Mouse (Mus musculus): ENCODE data around the gene Ascc2.
"Not testable (repeated sequence)": the region's sequence is repeated elsewhere in the genome, so short reads cannot be mapped to it uniquely, and the experiment has no call there.

Gene Ascc2

DNA sequence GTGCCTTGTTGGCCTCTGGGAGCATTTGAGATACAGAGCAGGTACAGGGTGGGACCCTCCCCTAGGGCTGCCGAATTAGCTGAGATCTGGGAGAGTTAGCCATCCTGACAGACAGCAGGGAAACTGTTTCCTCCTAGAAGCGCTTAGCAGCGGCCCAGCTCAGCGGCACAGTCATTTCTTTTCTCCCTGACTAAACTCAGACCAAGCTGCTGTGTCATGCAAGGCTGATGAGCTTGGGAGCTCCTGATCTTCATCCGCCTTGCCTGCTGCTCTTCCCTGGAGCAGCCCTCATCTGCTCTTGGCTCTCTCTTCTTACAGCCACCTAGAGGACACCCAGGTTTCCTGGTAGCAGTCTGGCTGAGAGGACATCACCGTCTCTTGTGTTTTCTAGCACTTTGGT is 46.6 kb downstream of the Ascc2 start:
- DNase-seq (ENCODE audit: low read depth, low spot score): no peak

DNA sequence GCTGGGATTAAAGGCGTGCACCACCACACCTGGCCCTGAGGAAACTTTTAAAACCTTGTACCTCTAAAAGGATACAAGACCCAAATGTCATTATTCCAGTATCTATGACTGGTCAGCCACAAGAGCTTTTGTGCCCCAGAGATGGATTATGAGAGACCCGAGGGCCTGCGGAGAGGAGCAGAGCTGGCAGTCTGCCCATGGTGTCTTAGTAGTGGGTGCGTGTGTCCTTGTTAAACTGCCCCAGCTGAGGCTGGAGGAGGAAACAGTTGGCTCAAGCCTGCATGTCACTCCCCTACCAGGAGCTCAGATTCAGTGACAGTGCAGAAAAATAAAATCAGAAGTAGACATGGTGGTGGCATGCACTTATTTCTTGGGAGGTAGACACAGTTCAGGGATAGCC is 47.5 kb downstream of the Ascc2 start:
- no peak for DNase-seq (ENCODE audit: low read depth, low spot score)

DNA sequence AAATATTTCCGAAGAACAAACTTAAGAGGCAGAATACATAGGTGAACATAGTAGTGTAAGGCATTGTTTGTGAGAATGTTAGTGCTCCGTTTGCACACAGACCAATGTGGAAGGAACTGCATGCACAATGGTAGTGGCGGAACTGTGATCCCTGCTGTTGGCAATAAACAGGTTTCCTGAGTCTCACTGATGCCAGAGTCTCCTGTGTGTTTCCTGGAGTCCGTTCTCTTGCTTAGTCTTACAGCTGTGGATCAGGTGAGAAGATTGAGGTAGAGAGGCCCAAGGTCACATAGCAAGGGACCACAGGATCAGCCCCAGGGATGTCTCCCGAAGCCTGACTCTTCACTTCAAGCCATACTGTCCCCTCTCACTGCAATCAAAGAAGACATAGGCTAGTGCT is 48.0 kb downstream of the Ascc2 start:
- no peak for DNase-seq (ENCODE audit: low read depth, low spot score)

DNA sequence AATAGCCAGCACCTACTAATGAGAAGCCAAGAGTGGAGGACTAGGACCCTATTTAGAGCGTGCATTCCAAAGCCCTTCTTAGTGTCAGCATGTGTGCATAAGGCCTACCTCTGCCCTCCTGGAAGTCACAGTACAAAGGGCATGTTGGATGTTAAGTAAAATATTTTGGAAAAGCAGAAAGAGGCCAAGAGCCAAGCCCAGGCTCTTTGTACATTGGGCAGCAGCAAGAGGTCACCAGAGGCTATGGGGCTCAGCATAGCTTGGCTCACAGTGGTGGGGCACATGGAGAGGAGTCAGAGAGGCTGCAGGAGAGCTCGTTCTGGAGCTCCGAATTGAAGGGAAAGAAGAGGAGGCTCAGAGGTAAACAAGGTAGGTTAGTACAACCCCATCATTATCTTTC is 49.5 kb downstream of the Ascc2 start:
- DNase-seq (ENCODE audit: low read depth, low spot score): no peak

DNA sequence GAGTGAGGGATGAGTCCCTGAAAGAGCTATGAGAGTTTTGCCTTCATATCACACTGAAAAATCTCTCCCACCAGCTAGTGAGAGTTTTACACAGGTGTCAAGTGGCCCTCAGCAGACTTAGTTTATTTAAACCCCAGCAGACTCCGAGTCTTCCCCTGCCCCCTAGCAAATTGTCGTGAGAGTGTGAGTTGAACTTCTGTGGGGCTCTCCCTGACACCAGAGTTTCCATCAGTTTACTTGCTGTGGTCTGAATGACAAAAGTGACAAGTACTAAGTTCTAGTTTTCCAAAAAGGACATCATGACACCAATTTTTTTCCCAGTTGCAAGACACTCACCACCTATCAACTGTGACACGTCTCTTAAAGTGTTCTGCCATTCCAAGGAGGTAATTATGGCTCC is 50.3 kb downstream of the Ascc2 start:
- DNase-seq (ENCODE audit: low read depth, low spot score): no peak

DNA sequence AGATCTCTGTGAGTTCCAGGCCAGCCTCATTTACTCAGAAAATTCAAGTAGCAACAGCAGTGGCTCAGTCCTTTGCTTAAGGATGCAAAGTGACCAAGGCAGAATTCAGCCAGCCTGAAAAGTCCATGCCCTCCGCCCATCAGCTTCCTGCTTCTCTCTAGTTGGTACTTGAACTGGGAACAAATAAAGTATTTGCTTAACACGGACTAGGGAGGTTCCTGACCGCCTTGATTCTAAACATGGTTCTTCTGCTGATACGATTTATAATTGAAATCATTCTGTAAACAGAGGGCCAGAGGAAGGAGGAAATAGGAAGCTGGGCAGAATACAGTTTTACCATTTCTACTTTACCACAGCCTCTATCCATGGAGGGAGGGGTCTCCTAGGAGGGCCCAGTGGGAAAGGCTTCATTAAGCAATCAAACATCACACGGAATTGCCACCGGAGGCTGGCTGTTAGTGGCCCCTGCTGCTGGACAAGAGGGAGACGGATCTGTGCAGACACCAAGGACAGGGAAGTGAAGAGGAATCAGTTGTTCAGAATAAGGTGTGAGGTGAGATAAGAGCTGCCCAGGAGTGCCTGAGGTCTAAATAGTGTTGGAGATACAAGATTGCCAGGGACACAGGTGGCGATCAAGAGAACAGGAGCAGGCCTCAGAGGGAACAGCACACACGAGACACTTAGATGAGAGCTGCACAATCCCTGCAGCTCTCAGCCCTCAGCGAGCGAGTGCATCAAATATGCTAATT is 51.3 kb downstream of the Ascc2 start:
- no peak for DNase-seq (ENCODE audit: low read depth, low spot score)

DNA sequence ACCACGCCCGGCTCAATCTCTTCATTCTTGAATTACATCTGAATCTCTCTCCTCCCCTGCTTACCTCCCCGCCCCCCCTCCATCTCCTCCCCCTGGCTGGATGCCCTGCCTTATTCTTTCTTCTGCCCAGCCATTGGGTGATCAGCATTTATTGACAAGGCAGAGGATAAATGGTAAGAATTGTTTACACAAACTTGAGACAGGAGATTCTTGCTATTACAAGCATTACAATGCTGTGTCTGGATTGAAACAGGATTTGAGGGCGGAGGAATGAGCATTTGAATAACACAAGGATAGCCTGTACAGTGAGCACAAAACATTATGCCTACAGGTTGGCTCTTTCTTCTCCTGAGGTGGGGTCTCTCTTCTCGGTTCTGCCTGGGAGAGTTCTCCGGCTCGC is 52.8 kb downstream of the Ascc2 start:
- no peak for DNase-seq (ENCODE audit: low read depth, low spot score)

DNA sequence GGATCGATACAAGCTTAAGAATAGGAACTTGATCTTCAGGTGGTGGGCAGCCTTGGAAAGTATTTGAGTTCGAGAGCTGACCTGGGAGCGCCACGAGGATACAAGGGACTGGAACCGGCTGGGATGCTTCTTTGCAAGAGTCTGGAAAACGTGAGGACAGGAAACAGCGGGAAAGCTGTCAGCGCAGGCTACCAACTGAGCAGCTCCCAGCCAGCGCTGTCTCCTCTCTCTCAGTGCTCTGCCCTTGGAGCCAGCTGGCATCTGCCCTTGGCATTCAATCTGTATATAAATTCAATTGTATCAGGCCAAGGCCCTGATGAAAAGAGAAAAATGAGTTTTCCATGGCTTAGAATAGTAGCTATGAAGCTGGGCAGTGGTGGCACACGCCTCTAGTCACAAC is 53.7 kb downstream of the Ascc2 start:
- DNase-seq (ENCODE audit: low read depth, low spot score): no peak

DNA sequence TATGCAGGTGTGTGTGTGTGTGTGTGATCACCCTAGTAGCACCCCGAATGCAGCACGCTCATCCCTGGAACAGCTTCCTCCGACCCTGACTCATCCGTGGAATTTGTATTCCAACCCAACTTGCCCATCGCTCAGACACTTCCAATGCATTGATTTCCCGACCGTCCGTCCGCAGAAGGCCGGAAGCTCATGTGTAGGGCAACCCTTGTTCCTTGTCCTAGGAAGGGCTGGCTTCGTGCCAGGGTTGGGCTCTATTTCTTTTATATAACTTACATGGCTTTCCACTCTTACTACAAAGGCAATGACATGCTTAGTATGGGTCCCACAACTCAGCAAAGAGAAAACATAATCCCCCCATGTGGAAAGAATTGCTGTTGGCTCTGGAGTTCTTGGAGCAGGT is 54.6 kb downstream of the Ascc2 start:
- DNase-seq (ENCODE audit: low read depth, low spot score): no peak

DNA sequence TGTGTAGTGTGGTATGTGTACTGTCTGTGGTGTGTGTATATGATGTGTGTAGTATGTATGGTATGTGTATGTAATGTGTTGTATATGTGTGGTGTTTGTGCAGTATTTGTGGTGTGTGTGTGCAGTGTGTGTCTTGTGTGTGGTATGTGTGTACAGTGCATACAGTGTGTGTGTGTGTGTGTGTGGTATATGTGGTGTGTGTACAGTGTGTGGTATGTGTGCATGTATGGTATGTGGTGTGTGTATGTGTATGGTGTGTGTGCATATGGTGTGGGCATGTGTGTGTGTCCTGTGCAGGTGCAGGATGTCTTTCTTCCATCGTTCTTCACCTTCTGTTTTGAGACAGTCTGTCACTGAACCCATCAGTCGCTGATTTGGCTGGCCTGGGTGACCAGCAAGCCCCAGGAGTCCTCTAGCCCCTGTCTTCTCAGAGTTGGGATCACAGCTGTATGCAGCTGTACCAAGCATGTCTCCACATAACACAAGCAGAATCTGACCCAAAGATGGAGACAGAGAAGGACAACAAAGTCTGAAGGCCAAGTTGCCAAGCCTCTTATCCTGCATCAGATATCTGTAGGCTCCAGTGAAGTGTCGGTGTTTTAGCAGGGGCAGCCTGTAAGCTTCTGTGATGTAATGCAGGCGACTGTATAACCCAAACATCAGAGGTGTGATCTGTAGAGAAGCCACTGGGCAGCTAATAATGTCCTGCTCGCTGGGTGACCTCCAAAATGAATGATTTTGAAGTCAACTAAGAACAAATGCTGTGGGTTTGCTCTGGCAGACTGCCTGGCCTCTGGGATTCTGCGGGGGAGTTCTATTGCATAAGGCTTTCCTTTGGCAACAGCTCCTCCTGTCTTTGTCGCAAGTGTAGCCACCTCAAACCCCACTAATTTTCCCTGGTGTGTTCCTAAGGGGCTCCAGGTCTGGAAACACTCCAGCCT is 59.8 kb downstream of the Ascc2 start:
- no peak for DNase-seq (ENCODE audit: low read depth, low spot score)

DNA sequence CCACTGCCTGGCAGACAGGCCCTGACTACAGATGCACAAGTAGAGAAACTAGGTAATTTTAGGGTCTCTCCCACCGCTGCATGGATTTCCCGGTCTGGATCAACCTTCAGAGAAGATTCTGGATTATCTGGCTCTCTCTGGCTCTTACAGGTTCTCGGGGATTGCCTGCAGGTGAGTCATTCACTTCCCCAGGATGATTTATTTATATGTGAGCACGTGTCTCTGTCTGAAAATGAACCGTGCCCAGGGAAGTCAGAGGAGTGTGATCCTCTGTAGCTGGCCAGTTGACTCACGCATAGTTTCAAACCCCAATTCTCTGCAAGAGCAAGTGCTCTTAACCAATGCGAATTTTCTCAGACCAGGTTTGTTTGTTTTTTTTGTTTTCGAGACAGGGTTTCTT is 63.2 kb downstream of the Ascc2 start:
- no peak for DNase-seq (ENCODE audit: low read depth, low spot score)

DNA sequence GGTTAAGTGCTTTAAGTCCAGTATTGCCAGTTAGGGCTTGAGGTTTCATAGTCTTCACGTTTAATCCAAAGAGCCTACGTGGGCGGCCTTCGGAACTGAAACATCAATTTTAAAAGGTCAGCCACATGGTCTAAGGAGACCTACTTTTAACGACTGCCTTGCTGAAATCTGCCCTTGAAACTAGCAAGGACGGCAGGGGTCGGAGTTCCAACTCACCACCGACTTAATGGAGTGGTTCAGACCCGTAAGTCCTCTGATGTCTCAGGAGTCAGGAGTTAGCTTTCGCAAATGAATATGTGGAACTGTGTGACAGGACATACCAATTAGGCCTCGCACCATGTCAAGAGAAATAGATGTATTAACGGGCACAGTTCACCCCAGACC is 66.1 kb downstream of the Ascc2 start:
- DNase-seq (ENCODE audit: low read depth, low spot score): no peak

DNA sequence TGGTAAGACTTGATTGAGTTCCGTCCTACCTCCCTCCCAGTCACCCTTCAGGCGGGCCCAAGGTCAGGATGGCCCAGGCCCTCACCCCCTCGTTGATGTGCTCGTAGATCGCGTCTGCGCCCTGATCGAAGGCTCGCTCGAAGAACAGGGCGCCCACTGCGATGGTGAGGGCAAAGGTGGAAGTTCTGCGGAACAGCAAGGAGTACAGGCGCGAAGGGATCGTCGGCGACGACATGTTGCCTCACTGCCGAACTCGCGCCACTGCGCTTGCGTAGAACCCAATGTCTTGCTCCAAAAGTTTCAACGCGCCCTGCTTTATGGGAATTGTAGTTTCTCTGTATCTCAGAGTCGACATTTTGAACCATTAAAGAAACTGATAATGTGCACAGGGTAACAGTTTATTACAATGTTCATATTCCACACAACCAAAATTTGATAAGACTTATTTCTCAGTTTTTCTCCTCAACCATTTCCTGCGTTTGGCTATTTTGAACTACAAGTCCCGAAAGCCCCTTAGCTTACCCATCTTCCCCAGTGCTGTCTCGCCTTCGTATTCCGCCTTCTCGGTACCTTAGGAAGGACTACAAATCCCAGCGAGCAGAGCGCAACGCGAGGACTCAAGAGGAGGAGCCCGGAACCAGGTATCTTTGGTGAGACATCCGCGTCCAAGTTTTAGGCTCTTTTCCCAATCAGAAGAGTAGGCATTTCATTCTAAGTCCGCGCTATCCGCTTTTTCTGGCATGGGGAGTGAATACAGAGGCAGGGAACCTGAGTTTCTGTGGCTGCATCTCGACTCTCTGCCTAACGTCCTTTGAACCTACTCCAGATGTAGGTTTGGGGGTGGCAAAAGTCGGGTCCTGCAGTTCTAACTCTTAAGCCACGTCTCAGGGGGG is 66.8 kb downstream of the Ascc2 start, which contains the start of the genes Uqcr10 and Zmat5:
TSS of gene Uqcr10 (minus strand) at position 271 of the 893 bp plus-strand sequence.
TSS of gene Zmat5 (plus strand) at position 607 of the 893 bp plus-strand sequence.
- peak; percentile 97 for DNase-seq (ENCODE audit: low read depth, low spot score)

DNA sequence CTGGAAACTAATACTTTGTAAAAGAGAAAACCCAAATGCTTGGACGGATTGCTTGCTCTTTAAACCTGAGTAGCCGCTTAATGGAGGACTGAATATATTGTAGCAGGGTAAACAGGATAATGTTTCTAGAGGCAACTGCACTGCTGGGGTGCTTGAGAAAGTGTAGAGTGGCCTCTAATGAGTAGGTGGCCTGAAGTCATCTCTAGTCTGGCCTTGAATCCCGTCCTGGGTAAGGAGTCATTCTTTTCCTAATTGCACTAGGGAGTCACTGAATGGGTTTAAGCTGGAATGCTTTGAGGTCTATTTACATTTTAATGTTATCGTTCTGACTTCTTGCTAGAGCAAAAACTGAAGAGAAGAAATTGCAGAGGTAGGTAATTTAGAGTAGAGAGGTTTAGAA is 67.6 kb downstream of the Ascc2 start:
- DNase-seq (ENCODE audit: low read depth, low spot score): peak; percentile 38

DNA sequence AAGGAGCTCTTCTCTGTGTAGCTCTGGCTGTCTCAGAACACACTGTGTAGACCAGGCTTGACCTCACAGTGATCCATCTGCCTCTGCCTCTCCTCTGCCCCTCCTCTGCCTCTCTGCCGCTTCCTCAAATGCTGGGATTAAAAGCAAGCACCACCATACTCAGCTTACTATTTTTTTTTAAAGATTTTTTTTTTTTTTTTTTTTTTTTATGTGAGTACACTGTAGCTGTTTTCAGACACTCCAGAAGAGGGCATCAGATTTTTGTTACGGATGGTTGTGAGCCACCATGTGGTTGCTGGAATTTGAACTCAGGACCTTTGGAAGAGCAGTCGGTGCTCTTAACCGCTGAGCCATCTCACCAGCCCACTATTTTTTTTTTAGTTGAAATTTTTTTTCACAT is 72.6 kb downstream of the Ascc2 start:
- not testable (repeated sequence) for DNase-seq (ENCODE audit: low read depth, low spot score)

DNA sequence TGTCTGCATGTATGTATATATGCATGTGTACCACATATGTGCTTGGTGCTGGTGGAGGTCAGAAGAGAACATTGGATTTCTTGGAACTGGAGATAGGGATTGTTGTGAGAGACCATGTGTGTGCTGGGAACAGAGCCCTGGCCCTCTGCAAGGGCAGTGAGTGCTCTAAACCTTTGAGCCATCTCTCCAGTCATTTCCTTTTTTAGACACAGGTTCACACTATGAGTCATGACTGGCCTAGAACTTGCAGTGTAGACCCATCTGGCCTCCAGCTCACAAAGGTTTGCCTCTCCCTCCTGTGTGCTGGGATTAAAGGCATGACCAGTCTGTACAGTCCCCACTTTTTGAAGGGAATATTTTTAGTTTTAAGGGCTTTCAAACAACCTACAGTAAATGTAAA is 75.3 kb downstream of the Ascc2 start:
- DNase-seq (ENCODE audit: low read depth, low spot score): no peak

DNA sequence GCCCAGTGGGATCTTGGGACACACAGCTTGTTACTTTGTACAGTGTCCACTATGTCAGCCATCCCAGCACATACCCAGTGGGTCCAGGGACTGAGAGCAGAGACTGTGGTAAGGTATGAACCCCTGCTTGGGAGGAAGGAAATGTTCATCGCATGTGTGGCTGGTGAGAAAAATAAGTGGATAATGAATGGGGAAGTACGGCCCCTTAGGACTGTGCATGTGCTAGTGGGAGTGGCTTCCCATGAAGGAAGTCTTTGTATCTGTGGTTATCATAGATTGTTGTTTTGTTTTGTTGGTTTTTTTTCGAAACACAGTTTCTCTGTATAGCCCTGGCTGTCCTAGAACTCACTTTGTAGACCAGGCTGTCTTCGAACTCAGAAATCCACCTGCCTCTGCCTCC is 77.2 kb downstream of the Ascc2 start:
- DNase-seq (ENCODE audit: low read depth, low spot score): no peak

DNA sequence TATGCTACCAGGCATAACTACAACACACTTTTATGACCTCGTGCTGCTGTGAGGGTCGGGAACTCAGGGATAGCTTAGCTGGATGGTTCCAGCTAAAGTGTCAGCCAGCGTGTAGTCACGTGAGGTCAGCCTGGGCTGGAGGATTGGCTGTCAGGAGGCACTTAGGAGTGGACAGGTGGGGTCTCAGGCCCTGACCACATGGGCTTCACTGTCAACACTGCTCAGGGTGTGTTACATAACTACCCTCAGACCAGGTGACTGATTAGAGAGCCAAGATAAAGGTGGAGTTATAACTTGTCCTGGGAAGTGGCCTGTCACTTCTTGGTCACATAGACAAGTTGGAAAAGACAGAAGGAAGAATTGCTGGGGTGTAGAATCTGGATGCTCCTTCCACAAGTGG is 78.0 kb downstream of the Ascc2 start:
- no peak for DNase-seq (ENCODE audit: low read depth, low spot score)

DNA sequence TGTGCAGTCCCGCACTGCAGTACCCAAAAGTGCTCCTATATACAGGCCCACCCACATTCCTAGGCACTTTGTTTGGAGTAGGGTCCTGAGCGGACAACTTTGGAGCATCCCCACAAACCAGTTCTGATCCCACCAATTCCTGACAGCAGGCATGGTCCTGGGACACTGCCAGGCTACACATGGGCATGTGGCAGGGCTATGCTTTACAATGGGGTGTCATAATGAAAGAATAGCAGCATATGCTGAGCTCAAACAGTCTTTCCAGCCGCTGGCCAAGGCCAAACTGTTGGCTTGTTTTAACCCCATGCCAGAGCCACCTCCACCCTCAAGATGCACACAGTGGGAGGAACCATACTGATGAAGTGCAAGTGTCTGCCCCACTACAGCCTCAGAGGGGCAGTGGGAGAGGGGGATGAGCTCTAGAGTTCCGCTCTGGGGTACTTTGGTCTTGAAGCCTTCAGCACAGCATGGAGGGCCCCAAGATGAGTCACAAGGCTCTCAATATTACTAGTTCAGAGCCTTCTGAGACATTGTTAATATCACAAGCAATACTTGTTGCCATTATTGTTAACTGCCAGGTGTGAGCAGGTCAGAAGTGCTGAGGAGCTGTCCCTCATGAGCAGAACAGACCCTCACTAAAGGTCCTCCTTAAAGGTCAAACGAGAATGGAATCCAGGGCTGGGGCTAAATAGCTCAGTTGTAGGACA is 79.1 kb downstream of the Ascc2 start:
- no peak for DNase-seq (ENCODE audit: low read depth, low spot score)

DNA sequence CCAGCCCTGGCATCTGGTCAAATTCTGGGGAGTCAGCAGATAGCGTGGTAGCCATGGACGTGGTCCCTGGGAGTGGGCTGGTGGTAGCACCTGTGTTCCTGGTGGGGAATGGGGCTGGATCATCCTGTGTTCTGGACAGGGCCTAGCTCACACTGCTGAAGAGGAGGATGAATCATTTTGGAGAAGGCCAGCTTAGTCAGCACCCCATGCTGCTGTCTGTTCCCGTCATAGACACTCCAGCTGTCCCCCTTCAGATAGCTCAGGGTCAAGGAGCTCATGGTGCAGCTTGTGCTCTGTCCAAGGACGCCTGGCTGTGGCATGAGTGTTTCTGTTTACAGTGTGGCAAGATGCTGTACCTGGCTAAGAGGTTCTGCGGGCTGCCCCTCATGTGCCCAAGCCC is 81.0 kb downstream of the Ascc2 start:
- no peak for DNase-seq (ENCODE audit: low read depth, low spot score)

DNA sequence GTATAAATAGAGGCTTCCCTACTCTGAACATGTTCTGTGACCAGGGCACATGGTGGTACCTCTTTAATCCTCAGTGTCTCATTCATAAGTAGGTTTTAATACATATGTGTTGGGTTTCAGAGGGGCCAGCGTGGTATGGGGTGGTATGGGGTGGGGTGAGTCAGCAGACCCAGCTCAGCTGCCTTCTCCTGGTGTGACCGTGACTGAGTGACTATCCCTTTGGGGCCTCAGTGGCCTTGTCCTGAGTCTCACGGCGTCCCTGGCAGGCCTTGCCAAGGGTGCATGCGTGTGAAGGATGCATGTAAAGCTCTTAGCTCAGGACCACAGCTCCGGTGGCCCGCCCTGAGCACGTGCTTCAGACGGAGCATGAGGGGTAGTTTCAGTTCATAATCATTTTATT is 82.4 kb downstream of the Ascc2 start:
- DNase-seq (ENCODE audit: low read depth, low spot score): no peak
